Mouse (Mus musculus): ENCODE data around the gene Ski.

The Ski gene

GRCm38 (mm10) chr4:155213752-155214054, 8.7 kb downstream of the Ski start:
- no peak for DNase-seq

GRCm38 (mm10) chr4:155213052-155213751, 9.2 kb downstream of the Ski start:
- no peak for DNase-seq

GRCm38 (mm10) chr4:155209494-155209893, 12.9 kb downstream of the Ski start:
- no peak for DNase-seq

- DNase-seq, result no peak
Observed at GRCm38 (mm10) chr4:155209079-155209478, 13.3 kb downstream of the Ski start.

- DNase-seq, result no peak
Observed at GRCm38 (mm10) chr4:155208613-155209012, 13.8 kb downstream of the Ski start.

- DNase-seq, result no peak
Observed at GRCm38 (mm10) chr4:155207841-155208240, 14.6 kb downstream of the Ski start.

GRCm38 (mm10) chr4:155206498-155206897, 15.9 kb downstream of the Ski start:
- no peak for DNase-seq

- no peak for DNase-seq
Observed at GRCm38 (mm10) chr4:155205919-155206318, 16.5 kb downstream of the Ski start.

- no peak for DNase-seq
Observed at GRCm38 (mm10) chr4:155201764-155202163, 20.6 kb downstream of the Ski start.

GRCm38 (mm10) chr4:155200861-155201390, 21.5 kb downstream of the Ski start:
- DNase-seq, result peak; percentile 57

GRCm38 (mm10) chr4:155197726-155198125, 24.7 kb downstream of the Ski start:
- DNase-seq, result no peak

GRCm38 (mm10) chr4:155195204-155195603, 27.2 kb downstream of the Ski start:
- DNase-seq, result peak; percentile 45

GRCm38 (mm10) chr4:155190275-155190674, 32.1 kb downstream of the Ski start:
- DNase-seq, result no peak

- DNase-seq, result no peak
Observed at GRCm38 (mm10) chr4:155189711-155190139, 32.7 kb downstream of the Ski start.

- no peak for DNase-seq
Observed at GRCm38 (mm10) chr4:155188803-155189202, 33.6 kb downstream of the Ski start.

GRCm38 (mm10) chr4:155188341-155188740, 34.1 kb downstream of the Ski start:
- DNase-seq, result no peak

GRCm38 (mm10) chr4:155187192-155187674, 35.2 kb downstream of the Ski start:
- no peak for DNase-seq

- no peak for DNase-seq
Observed at GRCm38 (mm10) chr4:155185845-155186244, 36.5 kb downstream of the Ski start.

GRCm38 (mm10) chr4:155184248-155185070, 37.9 kb downstream of the Ski start:
- DNase-seq, result no peak

- DNase-seq, result no peak
Observed at GRCm38 (mm10) chr4:155183201-155183600, 39.2 kb downstream of the Ski start.

GRCm38 (mm10) chr4:155178981-155179512, 43.3 kb downstream of the Ski start:
- DNase-seq, result peak; percentile 47

GRCm38 (mm10) chr4:155178274-155178673, 44.1 kb downstream of the Ski start:
- peak; percentile 79 for DNase-seq

GRCm38 (mm10) chr4:155176210-155176609, 46.2 kb downstream of the Ski start:
- no peak for DNase-seq
